Mouse (Mus musculus): ENCODE results near the gene Klri1. TPM values are rescaled to one million over a fixed set of nuclear protein-coding genes. Genes with fewer than 3 reads are reported as not detected.
"Not testable (repeated sequence)": the region's sequence is repeated elsewhere in the genome, so short reads cannot be mapped to it uniquely, and the experiment has no call there.

The Klri1 gene
- polyA plus RNA-seq (2016; fragmentation: Nextera tagmentation; extraction: Ambion mirVana): not detected in 2 replicates

DNA sequence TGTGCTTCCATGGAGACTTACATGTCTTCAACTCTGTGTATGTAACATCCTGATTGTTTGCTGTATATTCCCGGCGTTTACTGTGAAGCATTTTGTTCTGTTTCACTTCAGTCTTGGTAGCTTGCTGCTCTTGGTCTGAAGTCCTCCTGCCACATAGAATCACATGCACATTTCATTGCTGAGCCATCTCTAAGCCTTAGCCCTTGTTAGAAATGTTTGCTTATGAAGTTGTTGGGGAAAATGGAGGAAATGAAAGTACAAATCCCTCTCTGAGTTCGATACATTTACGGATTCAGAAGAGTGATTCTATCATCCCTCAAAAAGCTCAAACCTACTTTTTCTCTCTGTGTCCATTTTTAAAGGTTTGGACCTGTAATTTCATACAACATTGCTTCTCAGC lies at the start of gene Klri1:
TSS of gene Klri1 (minus strand) at position 101 of the 400 bp plus-strand sequence.
- no peak within 1 kb of the TSS for H3K4me2 ChIP-seq
- ATAC-seq: no peak
- H3K36me3 ChIP-seq: no peaks in the 10 kb centered on the region
- WGBS (ENCODE audit: insufficient replicate concordance): 79% methylated on average over 4 of the region's 4 CpGs
- no peaks in the 10 kb centered on the region for H3K4me1 ChIP-seq
- no peak within 1 kb of the TSS for H3K9ac ChIP-seq
- H3K27me3 ChIP-seq (replicated peaks): no peaks in the 10 kb centered on the region
- H3K9me3 ChIP-seq (replicated peaks): no peaks in the 10 kb centered on the region
- no peak within 1 kb of the TSS for H3K27ac ChIP-seq
- no peak within 1 kb of the TSS for H3K4me3 ChIP-seq

GRCm38 (mm10) chr6:129747654-129748032 lies 30.7 kb upstream of the Klri1 start:
- Histone ChIP-seq H3K4me1 (no peaks in the 10 kb centered on the region), H3K27me3 (replicated peaks) (no peaks in the 10 kb centered on the region), H3K4me3 (no peak overlapping the region), H3K27ac (no peak overlapping the region), H3K4me2 (no peak overlapping the region), H3K9me3 (replicated peaks) (no peaks in the 10 kb centered on the region), H3K9ac (no peak overlapping the region), H3K36me3 (no peaks in the 10 kb centered on the region)
- WGBS (ENCODE audit: insufficient replicate concordance): 61% methylated on average over 3 of the region's 3 CpGs
- no peak for ATAC-seq

- H3K4me1 ChIP-seq: no peaks in the 10 kb centered on the region
- H3K27me3 ChIP-seq (replicated peaks): no peaks in the 10 kb centered on the region
- no peaks in the 10 kb centered on the region for H3K9me3 ChIP-seq (replicated peaks)
- H3K36me3 ChIP-seq: no peaks in the 10 kb centered on the region
- no peak overlapping the region for H3K27ac ChIP-seq
- no peak overlapping the region for H3K4me3 ChIP-seq
- no peak overlapping the region for H3K4me2 ChIP-seq
- 55% methylated on average over 4 of the region's 4 CpGs for WGBS (ENCODE audit: insufficient replicate concordance)
- no peak for ATAC-seq
- H3K9ac ChIP-seq: no peak overlapping the region
Observed at GRCm38 (mm10) chr6:129747016-129747653, 30.2 kb upstream of the Klri1 start.

DNA sequence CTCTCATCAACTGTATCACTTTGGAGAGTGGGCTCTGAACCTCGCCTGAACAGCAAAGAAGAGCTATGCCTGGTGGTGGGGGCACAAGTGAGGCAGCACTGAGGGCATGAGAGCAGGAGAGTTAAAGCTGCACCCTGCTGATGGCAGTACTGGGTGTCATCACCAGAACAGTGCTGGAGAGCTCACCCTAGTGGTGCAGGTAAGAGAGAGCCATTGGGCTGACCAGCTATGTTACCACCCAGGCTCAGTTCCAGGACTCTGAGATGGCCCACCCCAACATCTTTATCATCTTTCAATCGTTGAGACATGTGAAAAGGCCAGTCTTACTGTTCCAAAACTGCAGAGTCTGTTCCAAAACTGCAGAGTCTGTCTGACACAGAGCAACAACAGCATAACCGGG lies 29.2 kb upstream of the Klri1 start:
- 42% methylated on average over 3 of the region's 3 CpGs for WGBS (ENCODE audit: insufficient replicate concordance)

GRCm38 (mm10) chr6:129740069-129740721 lies 23.3 kb upstream of the Klri1 start, which contains the start of gene Klri2:
TSS of gene Klri2 (minus strand) at chr6:129740484.
- Histone ChIP-seq H3K9ac (no peak within 1 kb of the TSS), H3K9me3 (replicated peaks) (no peaks in the 10 kb centered on the region), H3K4me1 (no peaks in the 10 kb centered on the region), H3K4me3 (no peak within 1 kb of the TSS), H3K36me3 (no peaks in the 10 kb centered on the region), H3K27ac (no peak within 1 kb of the TSS), H3K4me2 (no peak within 1 kb of the TSS), H3K27me3 (replicated peaks) (no peaks in the 10 kb centered on the region)
- WGBS (ENCODE audit: insufficient replicate concordance): 42% methylated on average over 2 of the region's 2 CpGs
- ATAC-seq: no peak

More for the DNA sequence above, 29.2 kb upstream of the Klri1 start:
- H3K36me3 ChIP-seq: no peaks in the 10 kb centered on the region
- H3K4me1 ChIP-seq: no peaks in the 10 kb centered on the region
- no peaks in the 10 kb centered on the region for H3K27me3 ChIP-seq (replicated peaks)
- no peak overlapping the region for H3K9ac ChIP-seq
- H3K9me3 ChIP-seq (replicated peaks): no peaks in the 10 kb centered on the region
- H3K27ac ChIP-seq: no peak overlapping the region
- no peak overlapping the region for H3K4me2 ChIP-seq
- no peak overlapping the region for H3K4me3 ChIP-seq
- ATAC-seq: peak; percentile 21; the same call in 1 of the 2 replicates

- no peak for ATAC-seq
- Histone ChIP-seq H3K4me3 (no peak overlapping the region), H3K27ac (no peak overlapping the region)
Observed at GRCm38 (mm10) chr6:129736414-129736813, 19.5 kb upstream of the Klri1 start.

DNA sequence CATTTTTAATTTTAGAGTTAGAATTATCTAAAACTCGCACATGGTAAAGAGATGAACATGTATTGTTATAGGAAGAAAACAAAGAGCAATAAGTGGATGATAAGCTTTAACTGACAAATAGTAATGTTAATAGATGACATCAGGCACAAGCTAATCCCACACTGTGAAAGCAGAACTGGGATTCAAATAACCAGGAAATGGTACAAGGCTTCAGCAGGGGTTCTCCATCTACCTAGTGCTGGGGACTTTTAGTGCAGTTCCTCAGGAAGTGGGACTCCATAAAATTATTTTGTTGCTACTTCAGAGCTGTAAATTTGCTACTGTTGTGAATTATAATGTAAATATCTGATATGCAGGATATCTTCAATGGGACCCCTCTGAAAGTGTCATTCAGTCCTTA lies 10.3 kb upstream of the Klri1 start:
- H3K4me3 ChIP-seq: no peak overlapping the region
- no peaks in the 10 kb centered on the region for H3K36me3 ChIP-seq
- H3K27ac ChIP-seq: no peak overlapping the region
- H3K4me2 ChIP-seq: no peak overlapping the region
- H3K9me3 ChIP-seq (replicated peaks): no peaks in the 10 kb centered on the region
- no peak for ATAC-seq
- WGBS (ENCODE audit: insufficient replicate concordance): 68% methylated on average over 1 of the region's 1 CpGs
- H3K9ac ChIP-seq: no peak overlapping the region
- H3K4me1 ChIP-seq: no peaks in the 10 kb centered on the region
- no peaks in the 10 kb centered on the region for H3K27me3 ChIP-seq (replicated peaks)

More at GRCm38 (mm10) chr6:129736414-129736813, 19.5 kb upstream of the Klri1 start:
- no peaks in the 10 kb centered on the region for H3K4me1 ChIP-seq
- H3K27me3 ChIP-seq (replicated peaks): no peaks in the 10 kb centered on the region
- no peak overlapping the region for H3K4me2 ChIP-seq
- H3K9ac ChIP-seq: no peak overlapping the region
- H3K36me3 ChIP-seq: no peaks in the 10 kb centered on the region
- no peaks in the 10 kb centered on the region for H3K9me3 ChIP-seq (replicated peaks)

- H3K4me3 ChIP-seq: no peak overlapping the region
- H3K27ac ChIP-seq: no peak overlapping the region
- H3K27me3 ChIP-seq (replicated peaks): no peaks in the 10 kb centered on the region
- no peaks in the 10 kb centered on the region for H3K4me1 ChIP-seq
- H3K9me3 ChIP-seq (replicated peaks): no peaks in the 10 kb centered on the region
- no peak for ATAC-seq
- no peaks in the 10 kb centered on the region for H3K36me3 ChIP-seq
- no peak overlapping the region for H3K4me2 ChIP-seq
- 39% methylated on average over 1 of the region's 1 CpGs for WGBS (ENCODE audit: insufficient replicate concordance)
- H3K9ac ChIP-seq: no peak overlapping the region
Observed at GRCm38 (mm10) chr6:129721390-129721789, 4.5 kb upstream of the Klri1 start.

DNA sequence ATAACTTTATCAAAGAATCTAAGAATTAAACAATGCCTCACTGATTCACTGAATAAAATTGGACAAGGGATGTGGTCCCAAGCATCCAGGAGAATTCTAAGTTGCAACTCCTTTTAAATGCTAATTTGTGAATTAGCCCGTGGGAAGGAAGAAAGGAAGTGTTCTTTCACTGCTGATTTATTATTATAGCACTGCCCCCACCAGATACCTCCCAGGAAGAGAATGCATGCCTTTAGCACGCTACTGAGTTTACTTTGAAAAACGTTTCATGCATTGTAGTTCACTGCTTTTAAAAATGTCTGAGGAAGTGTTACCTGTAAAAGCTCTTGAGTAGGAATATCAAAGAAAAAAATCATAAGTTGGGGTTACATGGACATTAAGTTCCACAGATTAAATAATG lies 3.6 kb upstream of the Klri1 start:
- Histone ChIP-seq H3K27ac (no peak overlapping the region), H3K4me1 (no peaks in the 10 kb centered on the region), H3K9me3 (replicated peaks) (no peaks in the 10 kb centered on the region), H3K27me3 (replicated peaks) (no peaks in the 10 kb centered on the region), H3K36me3 (no peaks in the 10 kb centered on the region), H3K4me2 (no peak overlapping the region), H3K4me3 (no peak overlapping the region), H3K9ac (no peak overlapping the region)
- ATAC-seq: no peak
- 25% methylated on average over 3 of the region's 3 CpGs for WGBS (ENCODE audit: insufficient replicate concordance)

GRCm38 (mm10) chr6:129713566-129713965 lies 3.4 kb downstream of the Klri1 start:
- H3K27ac ChIP-seq: no peak overlapping the region

DNA sequence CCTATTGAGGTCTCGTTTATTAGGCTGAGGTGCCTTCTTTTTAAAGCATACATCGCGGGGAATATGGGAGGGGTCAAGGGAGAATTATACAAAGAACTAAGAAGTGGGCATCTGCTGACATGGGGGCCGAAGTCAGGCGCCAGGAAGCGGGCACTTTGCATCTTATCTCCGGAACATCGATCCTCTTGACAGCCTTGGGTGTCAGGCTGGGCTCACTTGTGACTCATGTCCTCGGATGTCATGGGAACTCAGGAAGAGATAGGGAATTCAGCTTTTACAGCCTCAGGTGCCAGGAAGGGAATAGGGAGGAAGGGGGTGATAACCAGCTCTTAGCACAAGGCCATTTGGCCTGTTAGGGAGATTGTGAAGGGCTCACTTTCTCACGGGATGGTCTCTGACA lies 25.5 kb downstream of the Klri1 start:
- H3K4me2 ChIP-seq; H3K9me3 ChIP-seq (replicated peaks); H3K9ac ChIP-seq; H3K4me3 ChIP-seq; H3K4me1 ChIP-seq; H3K27ac ChIP-seq; H3K36me3 ChIP-seq; ATAC-seq; H3K27me3 ChIP-seq (replicated peaks): not testable (repeated sequence)
- WGBS (ENCODE audit: insufficient replicate concordance): 42% methylated on average over 10 of the region's 10 CpGs

More at GRCm38 (mm10) chr6:129713566-129713965, 3.4 kb downstream of the Klri1 start:
- Histone ChIP-seq H3K4me1 (no peaks in the 10 kb centered on the region), H3K36me3 (no peaks in the 10 kb centered on the region), H3K9me3 (replicated peaks) (no peaks in the 10 kb centered on the region), H3K9ac (no peak overlapping the region), H3K4me3 (no peak overlapping the region), H3K4me2 (no peak overlapping the region), H3K27me3 (replicated peaks) (no peaks in the 10 kb centered on the region)
- WGBS (ENCODE audit: insufficient replicate concordance): 9% methylated on average over 1 of the region's 1 CpGs
- ATAC-seq: no peak

GRCm38 (mm10) chr6:129680379-129680778 lies 36.6 kb downstream of the Klri1 start:
- Histone ChIP-seq H3K9me3 (replicated peaks) (no peaks in the 10 kb centered on the region), H3K36me3 (no peaks in the 10 kb centered on the region), H3K4me2 (no peak overlapping the region), H3K27ac (no peak overlapping the region), H3K9ac (no peak overlapping the region), H3K4me1 (no peaks in the 10 kb centered on the region), H3K4me3 (no peak overlapping the region), H3K27me3 (replicated peaks) (no peaks in the 10 kb centered on the region)
- 30% methylated on average over 1 of the region's 1 CpGs for WGBS (ENCODE audit: insufficient replicate concordance)
- no peak for ATAC-seq

Measured in liver, embryonic 12.5 days (tissue).